Mouse (Mus musculus) ES-E14 (cell line): Measurements from ENCODE around the gene D7Ertd443e. TPM values are rescaled to one million over a fixed set of nuclear protein-coding genes. Genes with fewer than 3 reads are reported as not detected.

Source experiments
- DNase-seq: peaks from one replicate; pipeline ENCODE4 v3.0.0-alpha.2; 2013; ENCODE audit warnings: low read depth, low spot score
- H3K27ac ChIP-seq: 2 replicates; pipeline ENCODE4 v1.5.1; 2012; ENCODE audit warnings: low read depth, mild to moderate bottlenecking, low read length, moderate library complexity, mixed read lengths; ENCODE audit not compliant: poor library complexity, insufficient read depth, severe bottlenecking
- H3K36me3 ChIP-seq: 2 replicates; pipeline ENCODE4 v1.6.1; 2012; ENCODE audit warnings: mild to moderate bottlenecking, low read length, moderate library complexity, mixed read lengths; ENCODE audit not compliant: control insufficient read depth, poor library complexity, insufficient read depth, severe bottlenecking
- H3K4me1 ChIP-seq, 2 experiments: fragments of 150-350 bp in 1 of 2; sonication (generic) in 1 of 2; 2 replicates each; pipeline ENCODE4 v1.6.1; 2012; ENCODE audit warnings: low read length in 2 of 2, mild to moderate bottlenecking in 1 of 2, mixed read lengths in 1 of 2; ENCODE audit not compliant: control insufficient read depth in 2 of 2, insufficient read depth in 2 of 2, poor library complexity in 1 of 2
- H3K4me3 ChIP-seq, 2 experiments: fragments of 150-350 bp in 1 of 2; sonication (generic) in 1 of 2; 2 replicates each; pipeline ENCODE4 v1.5.1; 2012; ENCODE audit warnings: low read length in 2 of 2, low read depth in 1 of 2, mild to moderate bottlenecking in 1 of 2, mixed read lengths in 1 of 2; ENCODE audit not compliant: insufficient read depth in 1 of 2, poor library complexity in 1 of 2, severe bottlenecking in 1 of 2
- H3K9ac ChIP-seq: 2 replicates; pipeline ENCODE4 v1.6.1; 2012; ENCODE audit warnings: low read depth, mild to moderate bottlenecking, low read length, mixed read lengths; ENCODE audit not compliant: poor library complexity, insufficient read depth, severe bottlenecking
- H3K9me3 ChIP-seq: fragments of 150-350 bp; sonication (generic); 2 replicates; pipeline ENCODE4 v1.6.1; 2012; ENCODE audit warnings: low read depth, mild to moderate bottlenecking, low read length; ENCODE audit not compliant: control insufficient read depth, insufficient read depth
- CHD2 ChIP-seq: IDR thresholded peaks from 2 replicates; pipeline ENCODE4 v1.6.1; 2014; ENCODE audit warnings: mild to moderate bottlenecking, low read depth, low read length, inconsistent platforms
- HCFC1 ChIP-seq: IDR thresholded peaks from 2 replicates; pipeline ENCODE4 v1.6.1; 2012; ENCODE audit warnings: low read length, inconsistent platforms, borderline replicate concordance; ENCODE audit not compliant: insufficient read depth
- MAFK ChIP-seq: IDR thresholded peaks from 2 replicates; pipeline ENCODE4 v1.6.1; 2014; ENCODE audit warnings: mild to moderate bottlenecking, low read depth, low read length, inconsistent platforms; ENCODE audit not compliant: insufficient read depth
- ZC3H11A ChIP-seq: IDR thresholded peaks from 2 replicates; pipeline ENCODE4 v1.6.1; 2012; ENCODE audit warnings: low read depth, mild to moderate bottlenecking, inconsistent platforms, low read length, borderline replicate concordance
- ZNF384 ChIP-seq: IDR thresholded peaks from 2 replicates; pipeline ENCODE4 v1.6.1; 2012; ENCODE audit warnings: low read depth, low read length, inconsistent platforms
- in situ Hi-C, 2 experiments: fragments of 600-800 bp; cut with MboI; formaldehyde crosslinking; loops; one replicate each; pipeline ENCODE4 v1.15.1; 2025; ENCODE audit warnings: low sequenced_read_pairs in 2 of 2, inconsistent platforms in 1 of 2; ENCODE audit not compliant: unreplicated experiment in 2 of 2
- total RNA-seq: library from RNA; depleted of rRNA; stranded (reverse); fragments of 300-350 nt; gene quantifications from 2 replicates; pipeline ENCODE4 v1.2.3, GENCODE M21; 2012

The D7Ertd443e gene
- total RNA-seq, 1 experiment: not detected

DNA sequence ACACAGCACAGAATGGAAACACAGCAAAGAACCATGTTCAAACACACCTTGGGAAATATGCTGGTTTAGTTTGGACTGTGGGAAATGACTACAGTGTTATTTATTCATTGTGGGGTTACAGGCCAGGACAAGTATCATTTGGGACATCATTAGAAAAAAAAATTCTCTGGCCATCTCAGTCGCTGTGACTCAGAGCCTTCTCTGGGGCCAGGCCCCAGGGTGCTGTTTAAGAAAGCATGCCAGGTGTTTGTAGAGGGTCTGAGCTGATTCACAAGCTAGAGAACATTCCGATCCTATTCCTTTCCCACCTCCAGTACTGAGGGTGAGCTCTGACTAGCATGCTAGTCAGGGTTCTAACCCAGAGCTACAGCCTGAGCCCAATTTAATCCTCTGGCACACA lies 148.1 kb downstream of the D7Ertd443e start:
- no peak for DNase-seq

DNA sequence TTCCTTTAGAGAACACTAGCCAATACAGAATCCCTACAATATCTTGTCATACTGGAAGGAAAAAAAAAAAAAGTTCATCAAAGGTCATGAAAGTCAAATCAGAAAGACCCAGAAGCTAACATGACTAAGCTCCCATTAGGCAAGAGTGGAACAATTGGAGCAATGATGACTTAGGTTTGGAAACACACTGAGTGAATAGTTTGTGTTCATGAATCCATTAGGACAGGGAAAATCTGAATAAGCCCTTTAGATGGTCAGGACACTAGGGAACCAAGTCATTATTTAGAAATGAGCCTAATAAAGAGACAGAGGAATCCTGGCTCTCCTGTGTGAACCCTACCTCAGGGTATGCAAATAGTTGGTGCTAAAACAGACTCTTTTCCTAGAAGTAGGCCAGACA lies 148.7 kb downstream of the D7Ertd443e start:
- TF ChIP-seq ZC3H11A: no peak
- TF ChIP-seq MAFK: no peak
- TF ChIP-seq ZNF384: no peak
- no peak for TF ChIP-seq CHD2
- TF ChIP-seq HCFC1: no peak
- Histone ChIP-seq H3K9ac (no peak overlapping the region), H3K9me3 (no peaks in the 10 kb centered on the region), H3K27ac (no peak overlapping the region), H3K36me3 (no peaks in the 10 kb centered on the region), H3K4me3 (no peak overlapping the region), H3K4me1 (no peaks in the 10 kb centered on the region)
- no peak for DNase-seq
- in situ Hi-C loops: no loop called here

More for the DNA sequence above, 148.1 kb downstream of the D7Ertd443e start:
- no peaks in the 10 kb centered on the region for H3K36me3 ChIP-seq
- no peaks in the 10 kb centered on the region for H3K4me1 ChIP-seq
- no peaks in the 10 kb centered on the region for H3K9me3 ChIP-seq
- H3K4me3 ChIP-seq: no peak overlapping the region
- no peak for TF ChIP-seq MAFK
- no peak for TF ChIP-seq CHD2
- TF ChIP-seq HCFC1: no peak
- TF ChIP-seq ZNF384: no peak
- TF ChIP-seq ZC3H11A: no peak
- in situ Hi-C loops: no loop called here
- no peak overlapping the region for H3K9ac ChIP-seq
- H3K27ac ChIP-seq: no peak overlapping the region

DNA sequence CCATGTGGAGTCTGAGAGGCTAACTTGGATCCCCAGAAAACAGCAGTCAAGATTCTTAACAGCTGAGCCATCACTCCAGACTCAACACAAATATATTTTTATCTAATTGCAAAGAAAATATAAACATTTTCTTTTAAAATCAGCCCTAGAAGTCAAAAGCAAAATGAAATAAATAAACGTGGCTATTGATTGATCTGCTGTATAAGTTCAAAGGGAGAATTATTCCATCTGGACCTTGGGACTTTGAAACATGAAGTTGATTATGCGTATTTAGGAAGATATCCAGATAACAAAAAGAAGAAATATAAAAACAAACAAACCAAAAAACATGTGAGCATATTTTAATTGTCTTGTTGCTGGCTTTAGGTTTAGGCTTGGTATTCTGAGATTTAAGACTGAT lies 149.9 kb downstream of the D7Ertd443e start:
- DNase-seq: no peak
- Histone ChIP-seq H3K4me3 (no peak overlapping the region), H3K36me3 (no peaks in the 10 kb centered on the region), H3K9me3 (no peaks in the 10 kb centered on the region), H3K4me1 (no peaks in the 10 kb centered on the region), H3K27ac (no peak overlapping the region), H3K9ac (no peak overlapping the region)
- in situ Hi-C loops: no loop called here
- TF ChIP-seq MAFK: no peak
- TF ChIP-seq HCFC1: no peak
- no peak for TF ChIP-seq ZNF384
- TF ChIP-seq CHD2: no peak
- no peak for TF ChIP-seq ZC3H11A

DNA sequence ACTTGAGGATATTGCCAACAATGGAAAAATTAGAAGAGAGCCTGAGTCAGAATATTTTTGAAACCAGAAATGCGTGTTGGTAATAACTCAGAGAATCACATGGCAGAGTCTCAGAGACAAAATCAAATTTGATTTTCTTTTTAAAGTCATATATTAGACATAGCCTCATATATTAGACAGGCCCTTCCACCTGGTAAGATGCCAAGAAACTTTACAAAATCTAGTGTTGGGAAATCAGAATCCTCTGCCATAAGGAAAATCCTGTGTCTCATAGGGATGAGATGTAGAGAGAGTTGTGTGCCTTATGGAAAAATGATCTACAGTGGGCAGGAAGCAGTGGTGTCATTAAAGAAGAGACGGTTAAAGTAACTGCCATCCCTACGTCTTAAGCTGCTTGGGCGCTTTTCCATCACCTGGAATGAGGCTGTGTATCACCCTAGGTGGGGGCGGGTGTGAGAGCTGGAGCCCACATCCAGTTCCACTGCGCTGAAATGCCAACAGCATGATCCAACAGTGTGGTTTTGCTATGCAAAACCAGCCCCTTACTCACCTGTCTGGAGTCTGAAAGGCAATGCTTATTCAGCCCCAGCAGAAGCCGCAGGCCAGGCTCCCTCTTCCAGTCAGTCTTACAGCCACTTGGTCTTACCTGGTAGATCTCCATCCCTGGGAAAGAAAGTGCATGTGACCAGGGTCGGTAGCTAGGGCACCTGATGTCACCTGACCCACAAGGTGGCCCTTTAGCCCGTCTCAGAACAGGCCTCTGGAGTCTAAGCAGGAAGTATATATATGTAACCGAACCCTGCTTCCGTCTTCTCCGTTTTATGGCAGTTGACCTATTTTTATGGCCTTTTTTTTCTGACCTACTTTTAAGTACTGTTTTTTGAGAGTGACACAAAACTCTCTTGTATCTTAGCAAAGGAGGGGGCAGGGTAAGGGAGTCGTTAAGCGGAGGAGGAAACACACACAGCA lies 153.8 kb downstream of the D7Ertd443e start, which contains the start of gene Adam12:
Gene Adam12, minus strand, starts transcription at position 769 of the 969 bp plus-strand sequence.
- Histone ChIP-seq H3K36me3 (no peaks in the 10 kb centered on the region), H3K4me3 (no peak within 1 kb of the TSS), H3K27ac (no peak within 1 kb of the TSS), H3K9me3 (no peaks in the 10 kb centered on the region), H3K9ac (no peak within 1 kb of the TSS), H3K4me1 (no peaks in the 10 kb centered on the region)
- in situ Hi-C loops: no loop called here
- DNase-seq: no peak
- no peak for TF ChIP-seq ZC3H11A
- TF ChIP-seq HCFC1: no peak
- TF ChIP-seq CHD2: no peak
- TF ChIP-seq ZNF384: no peak
